Mouse (Mus musculus): ENCODE measurements at regions not wholly inside any gene's neighbourhood (a gene's known extent, or its start where the extent isn't known, plus 50 kb on each side); places are given as distances from the start of the nearest gene placed in this dataset.

GRCm38 (mm10) chr11:19676514-19676913, 247.7 kb upstream of the Spred2 start:
- H3K27me3 ChIP-seq: no peaks in the 10 kb centered on the region
- H3K4me2 ChIP-seq: no peak overlapping the region
- H3K4me1 ChIP-seq: no peaks in the 10 kb centered on the region
- no peaks in the 10 kb centered on the region for H3K9me3 ChIP-seq (replicated peaks)
- WGBS: 88% methylated on average over 1 of the region's 1 CpGs
- H3K4me3 ChIP-seq (replicated peaks): no peak overlapping the region
- ATAC-seq (replicated peaks; ENCODE audit: low FRiP score): no peak
- H3K9ac ChIP-seq: no peak overlapping the region
- no peaks in the 10 kb centered on the region for H3K36me3 ChIP-seq
- no peak overlapping the region for H3K27ac ChIP-seq

- Histone ChIP-seq H3K27ac (no peak overlapping the region), H3K9ac (no peak overlapping the region), H3K4me2 (no peak overlapping the region), H3K36me3 (no peaks in the 10 kb centered on the region), H3K4me1 (no peaks in the 10 kb centered on the region), H3K9me3 (replicated peaks) (no peaks in the 10 kb centered on the region), H3K4me3 (replicated peaks) (no peak overlapping the region), H3K27me3 (no peaks in the 10 kb centered on the region)
- ATAC-seq (replicated peaks; ENCODE audit: low FRiP score): no peak
- whole genome bisulfite sequencing: 74% methylated on average over 2 of the region's 2 CpGs
Observed at GRCm38 (mm10) chr11:19679041-19679440, 245.1 kb upstream of the Spred2 start.

- no peak for ATAC-seq (replicated peaks; ENCODE audit: low FRiP score)
Observed at GRCm38 (mm10) chr11:19679669-19680068, 244.5 kb upstream of the Spred2 start.

DNA sequence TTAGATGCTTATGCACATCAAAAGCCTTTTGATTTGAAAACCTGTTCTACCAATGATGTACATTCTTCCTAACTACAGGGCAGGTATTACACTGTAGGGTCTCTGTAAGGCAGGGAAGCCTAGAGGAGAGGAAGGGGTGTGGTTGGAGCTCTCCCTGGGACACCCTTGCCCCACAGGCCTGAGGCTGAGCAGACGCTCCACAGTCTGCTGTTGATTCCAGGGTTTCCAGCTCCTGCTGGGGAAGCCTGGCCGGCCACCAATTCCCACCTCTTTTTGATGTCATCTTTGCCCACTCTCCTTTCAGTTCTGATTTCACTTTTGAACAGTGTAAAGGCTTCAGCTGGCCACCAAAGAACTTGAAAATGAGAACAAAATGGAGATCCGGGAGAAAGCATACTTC, 223.0 kb upstream of the Spred2 start:
- Histone ChIP-seq H3K4me1 (0 out of 2 replicates have a peak, but pooled peaks cover 2% of the 10 kb centered on the region), H3K27ac (no peak overlapping the region), H3K9ac (no peak overlapping the region), H3K4me3 (replicated peaks) (no peak overlapping the region), H3K36me3 (no peaks in the 10 kb centered on the region), H3K9me3 (replicated peaks) (no peaks in the 10 kb centered on the region), H3K27me3 (no peaks in the 10 kb centered on the region), H3K4me2 (no peak overlapping the region)
- 60% methylated on average over 3 of the region's 3 CpGs for WGBS
- ATAC-seq (replicated peaks; ENCODE audit: low FRiP score): no peak

More at GRCm38 (mm10) chr11:19679669-19680068, 244.5 kb upstream of the Spred2 start:
- no peak overlapping the region for H3K27ac ChIP-seq
- H3K9ac ChIP-seq: no peak overlapping the region
- no peak overlapping the region for H3K4me3 ChIP-seq (replicated peaks)
- H3K36me3 ChIP-seq: no peaks in the 10 kb centered on the region
- no peaks in the 10 kb centered on the region for H3K27me3 ChIP-seq
- H3K4me2 ChIP-seq: no peak overlapping the region
- H3K9me3 ChIP-seq (replicated peaks): no peaks in the 10 kb centered on the region
- WGBS: 91% methylated on average over 5 of the region's 5 CpGs
- no peaks in the 10 kb centered on the region for H3K4me1 ChIP-seq

DNA sequence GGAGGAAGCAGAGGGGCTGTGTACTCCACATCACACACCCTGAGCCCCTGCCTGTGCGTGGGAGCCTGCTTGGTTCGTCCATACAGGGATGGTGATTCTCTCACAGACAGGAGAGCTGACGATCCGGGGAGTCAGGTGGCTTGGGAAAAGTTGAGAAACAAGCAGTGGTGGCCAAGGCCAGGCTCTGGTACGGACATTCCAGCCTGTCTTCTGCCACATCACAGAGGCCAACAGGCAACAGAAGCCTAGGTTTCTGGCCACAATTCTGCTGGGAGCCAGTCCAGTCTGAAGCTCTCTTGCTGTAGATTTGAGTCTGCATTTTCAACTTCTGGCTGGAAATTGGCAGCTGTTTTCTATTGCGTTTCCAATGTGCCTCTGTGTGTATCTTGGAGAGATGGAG, 215.4 kb upstream of the Spred2 start:
- H3K4me3 ChIP-seq (replicated peaks): no peak overlapping the region
- H3K9ac ChIP-seq: no peak overlapping the region
- no peaks in the 10 kb centered on the region for H3K27me3 ChIP-seq
- ATAC-seq (replicated peaks; ENCODE audit: low FRiP score): no peak
- peaks cover 6% of the 10 kb centered on the region; the same call in 1 of the 2 replicates for H3K4me1 ChIP-seq
- H3K4me2 ChIP-seq: no peak overlapping the region
- H3K27ac ChIP-seq: no peak overlapping the region
- WGBS: 72% methylated on average over 6 of the region's 6 CpGs
- H3K9me3 ChIP-seq (replicated peaks): no peaks in the 10 kb centered on the region
- no peaks in the 10 kb centered on the region for H3K36me3 ChIP-seq

DNA sequence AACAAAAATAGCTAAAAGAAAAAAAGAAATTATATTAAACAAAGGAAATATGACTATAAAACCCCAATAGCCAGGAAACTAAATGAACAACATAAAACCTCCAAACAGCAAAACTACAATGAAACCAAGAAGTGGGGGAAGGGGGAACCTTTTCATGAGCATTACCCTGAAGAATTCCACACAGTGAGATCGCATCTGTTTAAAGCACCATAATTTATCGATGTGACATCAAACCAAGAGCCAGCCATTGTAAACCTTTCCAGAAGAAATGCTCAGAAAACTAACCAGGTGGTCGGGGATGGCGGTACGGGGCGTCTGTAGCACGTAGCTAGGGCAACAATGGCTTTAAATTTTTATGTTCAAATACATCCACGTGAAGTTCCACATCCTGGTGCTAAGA, 214.8 kb upstream of the Spred2 start:
- no peaks in the 10 kb centered on the region for H3K36me3 ChIP-seq
- WGBS: 65% methylated on average over 8 of the region's 8 CpGs
- H3K9ac ChIP-seq: no peak overlapping the region
- H3K9me3 ChIP-seq (replicated peaks): no peaks in the 10 kb centered on the region
- no peak for ATAC-seq (replicated peaks; ENCODE audit: low FRiP score)
- no peak overlapping the region for H3K4me3 ChIP-seq (replicated peaks)
- no peaks in the 10 kb centered on the region for H3K27me3 ChIP-seq
- H3K4me2 ChIP-seq: no peak overlapping the region
- H3K4me1 ChIP-seq: peaks cover 9% of the 10 kb centered on the region; the same call in 1 of the 2 replicates
- H3K27ac ChIP-seq: no peak overlapping the region

DNA sequence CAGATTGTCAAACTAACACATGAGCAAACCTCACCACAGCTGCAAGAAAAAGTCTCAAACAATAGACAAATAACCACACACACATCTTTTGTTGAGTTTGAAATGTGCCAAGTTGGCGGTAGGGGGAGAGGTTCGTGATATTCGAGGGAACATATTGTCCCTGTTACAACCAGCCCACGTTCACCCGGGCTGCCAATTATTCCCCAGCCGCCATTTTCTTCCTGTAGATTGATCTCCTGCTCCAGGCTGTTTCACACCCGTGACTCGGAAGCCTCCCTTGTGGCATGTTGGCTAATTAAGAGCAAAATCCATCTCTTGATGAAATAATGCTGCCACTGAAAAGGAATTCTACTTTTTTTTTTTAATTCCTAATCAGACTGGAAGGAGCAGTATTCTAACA, 211.1 kb upstream of the Spred2 start:
- no peak for ATAC-seq (replicated peaks; ENCODE audit: low FRiP score)
- Histone ChIP-seq H3K4me2 (no peak overlapping the region), H3K9ac (no peak overlapping the region), H3K4me1 (peaks cover 13% of the 10 kb centered on the region; the same call in 1 of the 2 replicates), H3K36me3 (no peaks in the 10 kb centered on the region), H3K9me3 (replicated peaks) (no peaks in the 10 kb centered on the region), H3K4me3 (replicated peaks) (no peak overlapping the region), H3K27ac (no peak overlapping the region), H3K27me3 (no peaks in the 10 kb centered on the region)
- 88% methylated on average over 8 of the region's 8 CpGs for WGBS

DNA sequence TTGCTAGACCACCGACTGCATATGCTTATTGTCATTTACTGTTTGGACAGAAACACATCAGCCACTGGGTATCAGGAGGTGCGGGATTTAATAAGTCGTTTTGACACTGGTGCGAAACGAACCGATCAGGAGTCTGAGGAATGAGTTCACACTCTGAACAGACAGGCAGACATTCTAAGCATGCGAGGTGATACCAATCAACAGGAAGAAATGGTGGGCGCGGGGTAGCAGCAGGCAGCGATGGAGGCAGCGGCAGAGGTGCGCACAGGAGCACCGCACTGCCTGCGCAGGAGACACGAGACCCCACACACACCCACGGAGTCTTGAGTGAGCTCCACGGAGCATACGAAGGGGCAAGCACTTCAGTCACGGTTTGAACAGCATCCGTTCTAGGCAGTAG, 210.6 kb upstream of the Spred2 start:
- Histone ChIP-seq H3K4me2 (peak overlapping the region; percentile 14), H3K9me3 (replicated peaks) (no peaks in the 10 kb centered on the region), H3K36me3 (no peaks in the 10 kb centered on the region), H3K4me1 (peaks cover 13% of the 10 kb centered on the region; the same call in 1 of the 2 replicates), H3K9ac (no peak overlapping the region), H3K4me3 (replicated peaks) (no peak overlapping the region), H3K27ac (no peak overlapping the region), H3K27me3 (no peaks in the 10 kb centered on the region)
- WGBS: 73% methylated on average over 20 of the region's 20 CpGs
- ATAC-seq (replicated peaks; ENCODE audit: low FRiP score): no peak

GRCm38 (mm10) chr11:19714211-19714610, 210.0 kb upstream of the Spred2 start:
- ATAC-seq (replicated peaks; ENCODE audit: low FRiP score): peak; percentile 62
- H3K9ac ChIP-seq: no peak overlapping the region
- H3K27me3 ChIP-seq: no peaks in the 10 kb centered on the region
- H3K9me3 ChIP-seq (replicated peaks): no peaks in the 10 kb centered on the region
- no peak overlapping the region for H3K27ac ChIP-seq
- H3K4me3 ChIP-seq (replicated peaks): no peak overlapping the region
- H3K36me3 ChIP-seq: no peaks in the 10 kb centered on the region
- H3K4me2 ChIP-seq: peak overlapping the region; percentile 14
- H3K4me1 ChIP-seq: peaks cover 10% of the 10 kb centered on the region; the same call in 1 of the 2 replicates
- 11% methylated on average over 5 of the region's 5 CpGs for WGBS

DNA sequence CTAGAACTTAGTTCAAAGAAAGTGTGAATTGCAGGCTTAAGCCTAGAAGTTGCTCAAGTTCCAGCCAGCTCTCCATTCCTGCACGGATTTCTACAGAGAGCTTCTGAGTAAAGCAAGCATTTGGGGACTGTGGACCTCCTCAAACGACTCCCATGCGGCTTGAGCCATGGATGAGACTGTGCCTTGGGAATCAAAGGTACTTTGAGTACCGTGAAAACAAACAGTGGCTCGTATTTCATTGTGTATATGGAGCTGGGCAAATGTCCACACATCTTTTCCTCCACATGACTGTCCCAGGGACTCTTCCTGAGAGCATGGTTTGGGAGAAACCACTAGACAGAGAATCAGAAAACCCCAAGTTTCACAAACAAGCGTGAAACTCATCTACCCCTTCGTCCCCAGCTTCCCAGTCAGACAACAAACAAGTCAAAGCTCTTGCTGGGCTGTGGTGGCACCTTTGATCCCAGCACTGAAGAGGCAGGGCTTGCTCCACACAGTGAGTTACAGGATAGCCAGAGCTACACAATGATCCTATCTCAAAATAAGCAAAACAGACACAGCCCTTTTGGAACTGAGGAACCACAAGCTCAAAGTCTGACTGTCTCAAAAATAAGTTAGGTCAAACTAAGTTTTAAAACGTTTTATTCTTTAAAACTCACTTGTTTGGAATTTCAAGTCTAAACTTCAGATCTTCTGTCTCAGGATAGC, 209.1 kb upstream of the Spred2 start:
- WGBS: 22% methylated on average over 8 of the region's 8 CpGs
- Histone ChIP-seq H3K36me3 (no peaks in the 10 kb centered on the region), H3K4me1 (peaks cover 10% of the 10 kb centered on the region; the same call in 1 of the 2 replicates), H3K4me2 (no peak overlapping the region), H3K9me3 (replicated peaks) (no peaks in the 10 kb centered on the region), H3K4me3 (replicated peaks) (no peak overlapping the region), H3K27ac (no peak overlapping the region), H3K9ac (no peak overlapping the region), H3K27me3 (no peaks in the 10 kb centered on the region)
- no peak; the same call in 1 of the 2 replicates for ATAC-seq (replicated peaks; ENCODE audit: low FRiP score)

- no peaks in the 10 kb centered on the region for H3K27me3 ChIP-seq
- no peak for ATAC-seq (replicated peaks; ENCODE audit: low FRiP score)
- H3K4me3 ChIP-seq (replicated peaks): no peak overlapping the region
- WGBS: 96% methylated on average over 9 of the region's 9 CpGs
- peaks cover 10% of the 10 kb centered on the region; the same call in 1 of the 2 replicates for H3K4me1 ChIP-seq
- no peak overlapping the region for H3K9ac ChIP-seq
- no peaks in the 10 kb centered on the region for H3K36me3 ChIP-seq
- no peak overlapping the region for H3K4me2 ChIP-seq
- no peaks in the 10 kb centered on the region for H3K9me3 ChIP-seq (replicated peaks)
- H3K27ac ChIP-seq: no peak overlapping the region
Observed at GRCm38 (mm10) chr11:19718165-19718564, 206.0 kb upstream of the Spred2 start.

DNA sequence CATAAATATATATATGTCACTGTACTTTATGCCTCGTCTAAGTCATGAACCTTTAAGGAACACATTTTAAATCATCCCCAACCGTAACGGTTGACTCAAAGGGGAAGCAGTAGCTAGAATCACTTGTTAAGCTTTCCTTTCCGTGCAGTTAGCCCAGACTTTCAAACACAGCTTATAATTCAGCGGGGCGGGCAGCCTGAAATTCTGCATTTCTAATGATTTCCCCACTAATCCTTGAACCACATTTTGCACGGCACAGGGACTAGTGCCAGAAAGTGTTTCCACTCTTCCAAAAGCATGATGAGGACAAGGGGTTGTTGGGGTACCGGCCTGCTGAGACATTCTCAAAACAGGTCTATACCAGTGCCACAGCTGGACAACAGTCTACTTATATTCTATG, 195.1 kb upstream of the Spred2 start:
- no peak for ATAC-seq (replicated peaks; ENCODE audit: low FRiP score)
- no peaks in the 10 kb centered on the region for H3K4me1 ChIP-seq
- H3K4me2 ChIP-seq: no peak overlapping the region
- no peak overlapping the region for H3K4me3 ChIP-seq (replicated peaks)
- no peaks in the 10 kb centered on the region for H3K36me3 ChIP-seq
- no peak overlapping the region for H3K27ac ChIP-seq
- H3K9me3 ChIP-seq (replicated peaks): no peaks in the 10 kb centered on the region
- H3K9ac ChIP-seq: no peak overlapping the region
- H3K27me3 ChIP-seq: no peaks in the 10 kb centered on the region
- 87% methylated on average over 8 of the region's 8 CpGs for WGBS

DNA sequence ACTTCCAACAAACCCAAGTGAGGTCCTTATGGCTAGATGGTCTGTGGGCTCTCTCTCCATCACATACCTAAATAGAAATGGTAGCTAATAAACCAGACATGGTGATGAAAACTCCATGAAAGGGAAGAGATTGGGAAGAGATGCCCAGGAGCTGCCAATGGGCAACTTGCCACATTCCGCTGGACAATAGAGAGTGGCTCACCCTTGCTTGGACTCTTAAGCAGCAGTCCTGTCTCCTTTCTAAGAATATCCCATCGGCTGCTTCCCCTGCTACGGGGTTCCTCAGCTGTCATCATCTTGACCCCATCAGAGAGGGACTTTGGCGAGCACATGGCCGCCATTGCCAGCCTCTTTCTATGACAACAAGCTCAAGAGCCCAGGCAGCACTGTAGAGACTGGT, 193.4 kb upstream of the Spred2 start:
- Histone ChIP-seq H3K4me2 (no peak overlapping the region), H3K27ac (no peak overlapping the region), H3K36me3 (no peaks in the 10 kb centered on the region), H3K4me1 (peaks cover under 1% of the 10 kb centered on the region), H3K27me3 (no peaks in the 10 kb centered on the region), H3K9me3 (replicated peaks) (no peaks in the 10 kb centered on the region), H3K9ac (no peak overlapping the region), H3K4me3 (replicated peaks) (no peak overlapping the region)
- 92% methylated on average over 5 of the region's 5 CpGs for WGBS
- ATAC-seq (replicated peaks; ENCODE audit: low FRiP score): no peak
